Comparison of ENCODE assay signal across 8 mouse cellular contexts in the genomic region with DNA sequence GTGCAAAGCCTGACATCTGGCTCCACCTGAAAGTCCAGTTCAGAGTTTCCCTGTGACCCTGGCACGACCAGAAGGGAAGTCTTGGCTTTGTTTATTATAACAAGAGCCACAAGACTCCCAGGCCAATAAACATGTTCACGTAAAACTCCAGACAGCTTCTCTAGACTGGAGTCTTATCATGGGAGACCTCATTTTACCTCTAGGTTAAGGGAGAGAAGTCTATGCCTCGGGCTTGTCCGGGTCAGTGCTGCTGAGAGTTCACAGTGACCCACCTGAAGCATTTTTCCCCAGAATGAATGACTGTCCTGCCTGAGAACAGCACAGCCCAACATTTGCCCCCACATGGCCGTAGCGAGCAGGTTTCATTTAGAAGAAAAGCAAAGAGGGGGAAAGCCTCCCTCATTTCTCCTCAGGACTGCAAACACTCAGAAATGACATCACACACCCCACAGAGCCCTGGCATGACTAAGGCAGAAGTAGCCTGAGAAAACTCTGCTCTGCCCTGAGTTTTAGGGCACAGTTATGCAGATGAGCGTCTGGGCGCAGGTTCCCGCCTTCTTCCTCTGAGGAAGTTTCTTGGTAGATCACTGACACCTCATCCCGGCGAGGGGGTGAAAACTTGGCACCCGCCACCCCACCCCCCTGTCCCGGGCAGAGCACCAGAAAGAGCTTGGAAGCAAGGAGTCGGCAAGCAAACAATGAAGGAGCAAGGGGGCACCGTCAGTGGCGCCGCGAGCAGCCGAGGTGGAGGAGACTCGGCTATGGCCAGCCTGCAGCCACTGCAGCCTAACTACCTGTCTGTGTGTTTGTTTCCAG.
DNase-seq lines count a peak whose midpoint lies in the region; ATAC-seq lines count a peak whose summit lies in the region.

No protein-coding gene starts in this region.

- H3K4me2 ChIP-seq in embryonic facial prominence, embryonic 14.5 days (ENCODE audit: low read depth, low read length), result peak overlapping the region; percentile 80
- H3K4me2 ChIP-seq in heart, embryonic 13.5 days, result peak overlapping the region; percentile 77
- H3K4me2 ChIP-seq in kidney, embryonic 15.5 days, result peak overlapping the region; percentile 83

- ATAC-seq in embryonic facial prominence, embryonic 14.5 days (ENCODE audit: low read depth), result peak; percentile 74
- no peak for ATAC-seq in heart, embryonic 13.5 days (ENCODE audit: extremely low read depth, insufficient number of reproducible peaks, low FRiP score, low TSS enrichment)
- ATAC-seq in kidney, embryonic 15.5 days (replicated peaks; ENCODE audit: low FRiP score), result peak; percentile 79

- peak overlapping the region; percentile 54 for H3K4me3 ChIP-seq in embryonic facial prominence, embryonic 14.5 days (ENCODE audit: low read depth, low read length)
- H3K4me3 ChIP-seq in heart, embryonic 13.5 days, result peak overlapping the region; percentile 70
- peak overlapping the region; percentile 55 for H3K4me3 ChIP-seq in kidney, embryonic 15.5 days (replicated peaks)

- no peaks in the 10 kb centered on the region for H3K36me3 ChIP-seq in embryonic facial prominence, embryonic 14.5 days (ENCODE audit: control insufficient read depth, insufficient read depth, low read length)
- H3K36me3 ChIP-seq in heart, embryonic 13.5 days, result peaks cover 3% of the 10 kb centered on the region; the same call in 1 of the 2 replicates
- H3K36me3 ChIP-seq in kidney, embryonic 15.5 days, result no peaks in the 10 kb centered on the region

- WGBS in embryonic facial prominence, embryonic 14.5 days, result under 1% methylated on average over 20 of the region's 20 CpGs
- under 1% methylated on average over 20 of the region's 20 CpGs for WGBS in heart, embryonic 13.5 days
- WGBS in kidney, embryonic 15.5 days, result under 1% methylated on average over 20 of the region's 20 CpGs

- peak; percentile 75 for DNase-seq in CD4-positive, CD25-positive, alpha-beta regulatory T cell, adult 2 months (ENCODE audit: low read depth, low spot score)
- peak; percentile 76 for DNase-seq in adrenal gland, postnatal 10 days
- peak; percentile 88 for DNase-seq in embryonic facial prominence, embryonic 14.5 days (ENCODE audit: low spot score)
- peak; percentile 88 for DNase-seq in lung, postnatal 25 days (ENCODE audit: low spot score)
- DNase-seq in ovary, postnatal 14 days (ENCODE audit: low spot score), result peak; percentile 39
- no peak for DNase-seq in frontal cortex, postnatal 10 days (ENCODE audit: low spot score in 2 of 2)

- peaks cover 36% of the 10 kb centered on the region for H3K4me1 ChIP-seq in embryonic facial prominence, embryonic 14.5 days (ENCODE audit: control insufficient read depth, insufficient read depth, low read length)
- H3K4me1 ChIP-seq in heart, embryonic 13.5 days, result peaks cover 72% of the 10 kb centered on the region
- peaks cover 39% of the 10 kb centered on the region for H3K4me1 ChIP-seq in kidney, embryonic 15.5 days

- H3K9me3 ChIP-seq in embryonic facial prominence, embryonic 14.5 days (ENCODE audit: control insufficient read depth, low read length), result no peaks in the 10 kb centered on the region
- H3K9me3 ChIP-seq in heart, embryonic 13.5 days, result no peaks in the 10 kb centered on the region
- no peaks in the 10 kb centered on the region for H3K9me3 ChIP-seq in kidney, embryonic 15.5 days (replicated peaks)

- peak overlapping the region; percentile 88 for H3K27ac ChIP-seq in embryonic facial prominence, embryonic 14.5 days (replicated peaks; ENCODE audit: low read depth, low read length)
- peak overlapping the region; percentile 94 for H3K27ac ChIP-seq in heart, embryonic 13.5 days (replicated peaks)
- peak overlapping the region; percentile 93 for H3K27ac ChIP-seq in kidney, embryonic 15.5 days

- H3K27me3 ChIP-seq in embryonic facial prominence, embryonic 14.5 days (replicated peaks; ENCODE audit: control insufficient read depth, insufficient read depth, low read length), result no peaks in the 10 kb centered on the region
- H3K27me3 ChIP-seq in heart, embryonic 13.5 days (replicated peaks), result no peaks in the 10 kb centered on the region
- H3K27me3 ChIP-seq in kidney, embryonic 15.5 days, result peaks cover 11% of the 10 kb centered on the region; the same call in 1 of the 2 replicates

- H3K9ac ChIP-seq in embryonic facial prominence, embryonic 14.5 days (ENCODE audit: low read depth, low read length), result peak overlapping the region; percentile 73
- peak overlapping the region; percentile 88 for H3K9ac ChIP-seq in heart, embryonic 13.5 days
- H3K9ac ChIP-seq in kidney, embryonic 15.5 days, result peak overlapping the region; percentile 55

Comparison
In these comparisons a context has a peak if more than half of its experiments do, and no peak if none do; other contexts are left out.
1. DNase-seq: peak in CD4-positive, CD25-positive, alpha-beta regulatory T cell, adult 2 months (single experiment), adrenal gland, postnatal 10 days (single experiment), embryonic facial prominence, embryonic 14.5 days (single experiment), lung, postnatal 25 days (single experiment) and ovary, postnatal 14 days (single experiment); none in frontal cortex, postnatal 10 days (0 of 2).
2. Peak in every context shown above with its lines, with median percentiles within 50 percentile points of each other: H3K27ac ChIP-seq, H3K4me2 ChIP-seq, H3K4me3 ChIP-seq and H3K9ac ChIP-seq.